Mouse (Mus musculus): ENCODE data around the gene Nck2.

- TF ChIP-seq CTCF (IDR thresholded peaks at IDR 0.05; ENCODE audit: borderline replicate concordance, insufficient read depth, low read depth, low read length) (no peak), POLR2A (IDR thresholded peaks at IDR 0.05; ENCODE audit: borderline replicate concordance, insufficient read depth, low read length) (no peak)
These were observed 30.4 kb downstream of the Nck2 start for GRCm38 (mm10) chr1:43474535-43475409.
